Mouse (Mus musculus): ENCODE results near the gene Rnasel.

- TF ChIP-seq CTCF (IDR thresholded peaks at IDR 0.05; ENCODE audit: borderline replicate concordance, control insufficient read depth, extremely low read depth, insufficient read depth, low read length, poor library complexity) (no peak), POLR2A (IDR thresholded peaks at IDR 0.05; ENCODE audit: control insufficient read depth, extremely low read depth, insufficient read depth, low read length, poor library complexity) (no peak)
These were observed 9.1 kb upstream of the Rnasel start, which contains the start of gene Rgs16 for GRCm38 (mm10) chr1:153740145-153740544.
